Mouse (Mus musculus): ENCODE data around the gene Susd2.

- TF ChIP-seq CTCF (IDR thresholded peaks at IDR 0.05; ENCODE audit: insufficient read depth, low read length) (no peak), POLR2A (IDR thresholded peaks at IDR 0.05; ENCODE audit: borderline replicate concordance, extremely low read depth, low read depth, low read length) (no peak)
Observed at GRCm38 (mm10) chr10:75587781-75588180, 56.0 kb downstream of the Susd2 start.
